Mouse (Mus musculus) lung, embryonic 14.5 days (tissue): ENCODE measurements around the gene Pde7b. TPM values are rescaled to one million over a fixed set of nuclear protein-coding genes. Genes with fewer than 3 reads are reported as not detected.

Source experiments
- ATAC-seq: fragments of 200-750 bp; cut with Nextera tagmentation; 2 replicates; pipeline ENCODE4 v1.8.0; 2017; ENCODE audit warnings: mild to moderate bottlenecking, moderate TSS enrichment, moderate library complexity; ENCODE audit not compliant: insufficient read depth
- DNase-seq: peaks from one replicate; pipeline ENCODE4 v3.0.0-alpha.2; 2015
- H3K27ac ChIP-seq: fragments of 300-500 bp; sonication (generic); 2 replicates; pipeline ENCODE4 v1.5.1; 2014; ENCODE audit warnings: low read depth, mild to moderate bottlenecking, moderate library complexity
- H3K27me3 ChIP-seq: fragments of 300-500 bp; sonication (generic); 2 replicates; pipeline ENCODE4 v1.6.1; 2014; ENCODE audit warnings: low read length, control low read depth; ENCODE audit not compliant: insufficient read depth
- H3K36me3 ChIP-seq: fragments of 300-500 bp; sonication (generic); 2 replicates; pipeline ENCODE4 v1.6.1; 2014; ENCODE audit warnings: control low read depth; ENCODE audit not compliant: insufficient read depth
- H3K4me1 ChIP-seq: fragments of 300-500 bp; sonication (generic); 2 replicates; pipeline ENCODE4 v1.6.1; 2014; ENCODE audit warnings: antibody characterized with exemption, control low read depth; ENCODE audit not compliant: insufficient read depth
- H3K4me2 ChIP-seq: fragments of 300-500 bp; sonication (generic); 2 replicates; pipeline ENCODE4 v1.6.1; 2014; ENCODE audit warnings: mild to moderate bottlenecking
- H3K4me3 ChIP-seq: fragments of 300-500 bp; sonication (generic); 2 replicates; pipeline ENCODE4 v1.5.1; 2014; ENCODE audit warnings: low read depth, low read length
- H3K9ac ChIP-seq: fragments of 300-500 bp; sonication (generic); 2 replicates; pipeline ENCODE4 v1.6.1; 2014
- H3K9me3 ChIP-seq: fragments of 300-500 bp; sonication (generic); 2 replicates; pipeline ENCODE4 v1.6.1; 2016; ENCODE audit warnings: low read depth, low read length, control low read depth
- CTCF ChIP-seq: IDR thresholded peaks from 2 replicates; pipeline ENCODE4 v1.5.1; 2016; ENCODE audit warnings: antibody characterized with exemption, low read depth
- WGBS: fragments of 180-500 bp; shearing (Covaris S2); extraction: QIAGEN DNeasy Blood & Tissue Kit; methylation state at CpG from one replicate; pipeline ENCODE4 v1.1.7; 2014; 5-methylcytosine and 5-hydroxymethylcytosine counted together
- polyA plus RNA-seq: library from polyadenylated mRNA; unstranded; fragments of >200 nt; fragmentation: Nextera tagmentation; extraction: Ambion mirVana; gene quantifications from 2 replicates; pipeline ENCODE4 v1.2.1, GENCODE M21; 2014

Pde7b gene
- polyA plus RNA-seq, 1 experiment from 2014 or later: 3.3 TPM

GRCm38 (mm10) chr10:20735775-20736449 lies 11.0 kb upstream of the Pde7b start:
- 57% methylated on average over 3 of the region's 3 CpGs for WGBS
- no peak for ATAC-seq
- Histone ChIP-seq H3K4me3 (no peak overlapping the region), H3K4me1 (no peaks in the 10 kb centered on the region), H3K27ac (no peak overlapping the region), H3K4me2 (no peak overlapping the region), H3K36me3 (no peaks in the 10 kb centered on the region), H3K9me3 (no peaks in the 10 kb centered on the region), H3K27me3 (no peaks in the 10 kb centered on the region), H3K9ac (no peak overlapping the region)
- no peak for DNase-seq
- no peak for TF ChIP-seq CTCF

GRCm38 (mm10) chr10:20733576-20733975 lies 8.7 kb upstream of the Pde7b start:
- H3K4me3 ChIP-seq: no peak overlapping the region
- no peak overlapping the region for H3K9ac ChIP-seq
- H3K4me2 ChIP-seq: no peak overlapping the region
- no peaks in the 10 kb centered on the region for H3K36me3 ChIP-seq
- no peaks in the 10 kb centered on the region for H3K9me3 ChIP-seq
- no peak for TF ChIP-seq CTCF
- DNase-seq (no peak), ATAC-seq (no peak)
- no peak overlapping the region for H3K27ac ChIP-seq
- no peaks in the 10 kb centered on the region for H3K4me1 ChIP-seq
- H3K27me3 ChIP-seq: no peaks in the 10 kb centered on the region
- 57% methylated on average over 5 of the region's 5 CpGs for WGBS

GRCm38 (mm10) chr10:20732180-20732579 lies 7.3 kb upstream of the Pde7b start:
- no peaks in the 10 kb centered on the region for H3K4me1 ChIP-seq
- WGBS: 44% methylated on average over 2 of the region's 2 CpGs
- TF ChIP-seq CTCF: no peak

GRCm38 (mm10) chr10:20730034-20730433 lies 5.2 kb upstream of the Pde7b start:
- ATAC-seq: no peak

More at GRCm38 (mm10) chr10:20732180-20732579, 7.3 kb upstream of the Pde7b start:
- ATAC-seq (no peak), DNase-seq (no peak)
- H3K36me3 ChIP-seq: no peaks in the 10 kb centered on the region
- no peak overlapping the region for H3K27ac ChIP-seq
- H3K4me3 ChIP-seq: no peak overlapping the region
- no peaks in the 10 kb centered on the region for H3K9me3 ChIP-seq
- no peak overlapping the region for H3K4me2 ChIP-seq
- no peaks in the 10 kb centered on the region for H3K27me3 ChIP-seq
- no peak overlapping the region for H3K9ac ChIP-seq

GRCm38 (mm10) chr10:20725384-20725983 lies 606 bp upstream of the Pde7b start:
- H3K9ac ChIP-seq: no peak overlapping the region
- TF ChIP-seq CTCF: no peak
- peak overlapping the region; percentile 69 for H3K4me2 ChIP-seq
- no peaks in the 10 kb centered on the region for H3K9me3 ChIP-seq
- no peaks in the 10 kb centered on the region for H3K27me3 ChIP-seq
- no peak overlapping the region for H3K27ac ChIP-seq
- 46% methylated on average over 8 of the region's 8 CpGs for WGBS
- ATAC-seq (peak; percentile 18; the same call in 1 of the 2 replicates), DNase-seq (no peak)
- no peaks in the 10 kb centered on the region for H3K36me3 ChIP-seq
- peak overlapping the region; percentile 38; the same call in 1 of the 2 replicates for H3K4me3 ChIP-seq
- H3K4me1 ChIP-seq: peaks cover 20% of the 10 kb centered on the region

More at GRCm38 (mm10) chr10:20730034-20730433, 5.2 kb upstream of the Pde7b start:
- Histone ChIP-seq H3K4me2 (no peak overlapping the region), H3K36me3 (no peaks in the 10 kb centered on the region), H3K9me3 (no peaks in the 10 kb centered on the region), H3K4me3 (no peak overlapping the region), H3K4me1 (no peaks in the 10 kb centered on the region), H3K9ac (no peak overlapping the region), H3K27ac (no peak overlapping the region), H3K27me3 (no peaks in the 10 kb centered on the region)
- TF ChIP-seq CTCF: no peak
- 78% methylated on average over 1 of the region's 1 CpGs for WGBS
- no peak for DNase-seq

GRCm38 (mm10) chr10:20724451-20724850 lies 427 bp downstream of the Pde7b start:
- no peaks in the 10 kb centered on the region for H3K9me3 ChIP-seq
- no peak overlapping the region for H3K27ac ChIP-seq
- H3K36me3 ChIP-seq: no peaks in the 10 kb centered on the region
- 15% methylated on average over 10 of the region's 10 CpGs for WGBS
- ATAC-seq (no peak), DNase-seq (peak; percentile 49)
- H3K4me3 ChIP-seq: peak overlapping the region; percentile 38
- peak overlapping the region; percentile 69 for H3K4me2 ChIP-seq
- H3K27me3 ChIP-seq: no peaks in the 10 kb centered on the region
- peaks cover 20% of the 10 kb centered on the region for H3K4me1 ChIP-seq
- H3K9ac ChIP-seq: peak overlapping the region; percentile 44
- no peak for TF ChIP-seq CTCF

GRCm38 (mm10) chr10:20723962-20724361 lies 916 bp downstream of the Pde7b start:
- peak overlapping the region; percentile 38 for H3K4me3 ChIP-seq
- H3K4me2 ChIP-seq: peak overlapping the region; percentile 69
- 13% methylated on average over 3 of the region's 3 CpGs for WGBS
- peak overlapping the region; percentile 44 for H3K9ac ChIP-seq
- no peaks in the 10 kb centered on the region for H3K36me3 ChIP-seq
- no peaks in the 10 kb centered on the region for H3K27me3 ChIP-seq
- H3K4me1 ChIP-seq: peaks cover 20% of the 10 kb centered on the region
- H3K27ac ChIP-seq: 0 out of 2 replicates have a peak overlapping the region, but pooled peaks have one; percentile 42
- no peaks in the 10 kb centered on the region for H3K9me3 ChIP-seq
- no peak for TF ChIP-seq CTCF
- ATAC-seq (no peak), DNase-seq (no peak)
